Mouse (Mus musculus) kidney, adult 8-10 months (tissue): ENCODE data around the gene Cpt1c.

ENCODE experiments used
- DNase-seq, 2 experiments: peaks; one replicate each; pipeline ENCODE4 v3.0.0; 2022

Gene Cpt1c

DNA sequence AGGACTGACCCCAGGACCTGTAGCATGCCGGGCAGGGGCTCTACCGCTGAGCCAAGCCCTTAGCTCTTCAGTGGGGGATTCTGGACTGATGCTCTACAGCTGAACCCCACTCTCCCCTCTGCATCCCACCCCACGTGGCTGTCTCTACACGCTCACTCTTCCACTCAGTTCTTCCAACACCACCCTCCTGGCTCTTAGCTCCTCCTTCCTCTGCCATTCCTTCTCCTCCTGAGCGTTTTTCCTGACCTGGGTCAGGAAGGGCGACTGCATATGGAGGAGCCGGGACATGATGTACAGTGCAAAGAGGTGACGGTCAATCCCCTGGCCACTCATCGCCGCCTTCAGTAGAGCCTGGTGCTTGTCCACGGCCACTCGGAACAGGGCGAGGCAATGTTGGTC, 14.1 kb downstream of the Cpt1c start:
- DNase-seq: no peak

DNA sequence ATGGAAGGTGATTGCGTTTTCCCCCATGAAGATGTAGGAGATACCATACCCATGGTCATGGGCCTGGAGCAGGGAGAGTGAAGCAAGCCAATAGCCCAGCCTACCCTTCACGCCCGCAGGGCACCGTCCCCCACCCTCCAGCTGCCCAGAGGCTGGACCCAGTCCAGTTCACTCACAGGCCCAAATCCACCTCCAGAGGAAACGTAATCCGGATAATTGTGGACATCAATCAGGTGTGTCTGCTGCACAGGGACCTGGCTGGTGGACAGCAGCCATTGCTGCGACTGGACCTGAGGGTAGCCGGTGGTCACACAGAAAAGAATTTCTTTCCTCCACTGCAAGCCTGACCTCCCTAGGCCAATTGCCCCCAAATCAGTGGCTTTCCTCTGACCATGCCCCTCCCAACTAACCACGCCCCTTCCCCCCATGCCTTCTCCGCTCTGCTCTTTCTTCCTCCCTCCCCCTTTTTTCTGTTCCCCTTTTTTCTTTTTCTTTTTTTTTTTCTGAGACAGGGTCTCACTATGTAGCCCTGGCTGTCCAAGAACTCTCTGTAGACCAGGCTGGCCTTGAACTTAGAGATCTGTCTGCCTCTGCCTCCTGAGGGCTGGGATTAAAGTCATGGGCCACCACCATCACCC, 14.7 kb downstream of the Cpt1c start:
- no peak for DNase-seq

DNA sequence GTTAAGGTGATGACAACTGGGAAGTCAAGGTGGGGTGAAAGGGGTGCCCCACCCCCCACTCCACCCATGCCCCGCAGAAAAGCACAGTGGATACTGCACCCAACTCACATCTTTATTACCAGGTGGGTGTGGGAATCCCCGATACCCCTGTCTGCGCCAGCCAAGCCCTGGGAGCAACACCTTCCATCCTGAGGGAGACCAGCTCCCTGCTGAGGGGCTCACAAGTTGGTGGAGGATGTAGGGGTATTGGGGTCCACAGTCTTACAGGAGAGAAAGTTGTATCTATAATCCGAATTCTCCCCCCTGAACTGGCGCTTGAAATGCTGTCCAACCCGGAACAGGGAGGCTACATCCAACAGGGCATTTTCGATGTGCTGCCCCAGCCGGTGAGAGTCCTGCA, 15.4 kb downstream of the Cpt1c start:
- no peak for DNase-seq

DNA sequence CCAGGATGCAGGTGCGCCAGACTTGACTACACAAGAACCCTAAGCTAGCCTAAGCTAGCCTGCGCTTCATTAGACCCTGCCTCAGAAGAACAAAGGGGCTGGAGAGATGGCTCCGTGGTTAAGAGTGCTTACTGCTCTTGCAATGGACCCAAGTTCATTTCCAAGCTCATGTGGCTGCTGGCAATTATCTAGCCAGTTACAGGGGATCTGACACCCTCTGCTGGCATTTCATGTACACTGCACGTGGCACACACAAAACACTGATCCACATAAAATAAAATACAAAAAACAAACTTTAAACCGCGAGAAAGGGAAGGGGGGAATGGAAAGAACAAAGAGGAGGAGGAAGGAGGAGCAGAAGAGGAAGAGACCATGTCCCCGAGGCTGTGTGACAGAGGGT, 16.4 kb downstream of the Cpt1c start:
- DNase-seq: peak; percentile 48 to 64

DNA sequence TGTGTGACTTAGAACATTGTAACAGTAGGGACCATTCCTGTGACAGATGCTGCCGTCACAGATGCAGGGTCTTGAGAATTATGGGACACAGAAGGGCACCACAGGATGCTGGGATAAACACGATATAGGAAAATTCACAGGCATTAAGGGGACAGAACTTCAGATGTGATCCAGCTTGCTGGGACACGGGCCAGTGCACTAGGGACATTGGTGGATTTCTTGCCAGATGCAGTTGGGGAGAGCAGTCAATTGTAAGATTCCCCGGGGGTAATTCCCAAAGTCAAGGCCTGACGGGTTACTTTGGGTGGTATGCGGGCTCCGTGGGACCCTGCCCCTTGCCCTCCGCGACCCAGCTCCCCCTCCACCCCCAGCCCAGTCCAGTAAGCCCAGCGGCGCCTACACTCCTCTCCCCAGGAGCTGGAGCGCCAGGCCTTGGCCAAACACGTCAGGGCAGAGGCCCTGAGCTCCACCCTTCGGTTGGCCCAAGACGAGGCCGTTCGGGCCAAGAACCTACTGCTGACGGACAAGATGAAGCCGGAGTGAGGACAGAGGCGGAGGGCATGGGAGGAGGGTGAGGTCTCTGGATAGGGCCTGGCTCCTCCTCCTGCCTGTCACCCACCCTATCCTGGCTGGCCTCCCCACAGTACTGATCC, 17.3 kb downstream of the Cpt1c start:
- no peak for DNase-seq

DNA sequence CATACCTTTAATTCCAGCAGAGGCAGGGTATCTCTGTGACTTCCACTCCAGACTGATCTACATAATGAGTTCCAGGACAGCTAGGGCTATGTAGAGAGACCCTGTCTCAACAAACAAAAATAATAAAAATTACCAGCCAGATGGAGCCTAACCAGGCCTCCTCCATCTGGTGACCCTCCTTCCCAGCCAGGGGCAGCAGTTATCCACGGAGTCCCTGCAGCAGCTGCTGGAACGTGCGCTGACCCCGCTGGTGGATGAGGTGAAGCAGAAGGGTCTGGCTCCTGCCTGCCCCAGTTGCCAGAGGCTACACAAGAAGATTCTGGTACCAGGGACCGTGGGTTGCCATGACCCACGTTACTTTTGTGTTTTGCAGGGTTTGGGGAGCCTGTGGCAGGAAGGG, 18.4 kb downstream of the Cpt1c start:
- DNase-seq: no peak

DNA sequence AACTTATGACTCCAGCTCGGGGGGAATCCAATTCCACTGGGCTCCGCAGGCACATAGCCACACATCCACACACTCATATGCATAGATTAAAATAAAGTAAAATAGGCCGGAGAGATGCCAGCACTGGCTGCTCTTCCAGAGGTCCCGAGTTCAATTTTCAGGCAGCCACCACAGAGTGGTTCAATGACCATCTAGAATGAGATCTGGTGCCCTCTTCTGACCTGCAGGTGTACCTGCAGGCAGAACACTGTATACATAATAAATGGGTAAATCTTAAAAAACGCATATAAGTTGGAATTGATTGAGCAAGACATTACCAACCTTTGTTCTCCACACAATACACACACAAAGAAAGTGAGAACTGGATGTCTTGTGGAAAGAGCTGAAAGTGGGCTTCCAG, 19.0 kb downstream of the Cpt1c start:
- no peak for DNase-seq

DNA sequence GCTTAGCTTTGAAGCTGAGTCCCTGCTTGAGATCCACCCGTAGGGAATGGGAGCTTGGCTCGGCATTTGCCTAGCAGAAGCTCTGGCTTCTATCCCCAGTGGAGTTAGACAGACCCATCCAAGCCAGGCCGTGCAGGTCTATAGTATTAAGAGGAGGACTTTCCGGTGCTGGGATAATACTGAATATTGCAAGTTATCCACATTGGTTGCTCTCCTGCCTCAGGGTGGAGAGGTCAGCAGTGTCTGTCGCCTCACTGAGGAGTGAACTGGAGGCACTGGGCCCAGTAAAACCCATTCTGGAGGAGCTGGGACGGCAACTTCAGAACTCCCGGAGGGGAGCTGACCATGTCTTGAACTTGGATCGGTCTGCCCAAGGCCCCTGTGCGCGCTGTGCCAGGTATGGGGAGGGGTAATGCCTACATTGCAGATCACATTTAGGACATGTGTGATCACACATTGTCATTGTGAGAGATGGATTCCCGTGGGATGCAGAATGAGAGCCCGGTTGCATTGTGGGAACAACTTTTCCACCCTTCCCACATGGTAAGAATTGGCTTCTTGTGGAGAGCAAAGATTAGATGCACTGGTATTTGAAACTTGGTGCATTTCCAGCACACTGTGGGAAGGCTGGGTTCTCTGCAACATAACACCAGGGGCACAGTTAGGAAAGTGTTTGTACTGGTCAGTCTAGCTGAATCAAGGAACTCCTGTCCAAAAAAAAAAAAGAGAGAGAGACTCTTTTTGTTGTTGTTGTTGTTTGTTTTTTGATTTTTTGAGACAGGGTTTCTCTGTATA, 20.4 kb downstream of the Cpt1c start:
- DNase-seq: no peak

DNA sequence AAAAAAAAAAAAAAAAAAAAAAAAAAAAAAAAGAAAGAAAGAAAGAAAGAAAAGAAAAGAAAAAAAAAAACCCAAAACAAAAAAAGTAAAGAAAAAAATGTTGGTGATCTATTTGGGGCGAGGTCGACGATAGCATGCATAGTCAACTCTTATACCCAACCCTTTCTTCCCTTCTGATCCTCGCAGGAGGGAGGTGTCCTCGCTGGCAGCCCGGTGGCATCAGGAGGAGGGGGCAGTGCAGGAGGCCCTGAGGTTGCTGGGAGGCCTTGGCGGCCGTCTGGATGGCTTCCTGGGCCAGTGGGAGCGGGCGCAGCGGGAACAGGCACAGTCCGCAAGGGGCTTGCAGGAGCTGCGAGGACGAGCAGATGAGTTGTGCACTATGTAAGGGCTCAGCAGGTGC, 21.1 kb downstream of the Cpt1c start:
- no peak for DNase-seq

DNA sequence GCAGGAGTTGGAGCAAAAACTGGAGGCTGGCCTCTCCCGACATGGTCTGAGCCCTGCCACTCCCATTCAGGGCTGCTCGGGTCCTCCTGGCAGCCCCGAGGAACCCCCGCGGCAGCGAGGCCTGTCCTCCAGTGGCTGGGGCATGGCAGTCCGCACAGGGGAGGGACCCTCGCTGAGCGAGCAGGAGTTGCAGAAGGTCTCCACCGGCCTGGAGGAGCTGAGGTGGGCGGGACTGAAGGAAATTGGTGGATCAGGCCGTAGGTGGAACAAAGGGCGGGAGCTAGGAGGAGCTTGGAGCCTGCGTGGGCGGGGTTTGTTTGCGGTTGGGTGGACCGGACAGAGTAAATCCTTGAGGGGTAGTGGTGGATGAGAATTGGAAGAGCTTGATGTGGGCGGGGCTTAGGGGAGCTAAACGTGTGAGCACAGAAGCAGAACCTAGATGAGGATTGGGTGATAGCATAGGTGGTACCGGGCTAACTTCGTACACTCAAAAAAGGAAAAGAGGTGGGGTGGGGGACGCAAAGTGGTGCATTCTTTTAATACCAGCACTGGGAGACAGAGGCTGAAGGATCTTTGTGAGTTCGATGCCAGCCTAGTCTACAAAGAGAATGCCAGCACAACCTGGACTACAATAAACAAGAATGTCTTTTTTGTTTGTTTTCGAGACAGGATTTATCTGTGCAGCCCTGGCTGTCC, 21.9 kb downstream of the Cpt1c start:
- peak; percentile 96 for DNase-seq

DNA sequence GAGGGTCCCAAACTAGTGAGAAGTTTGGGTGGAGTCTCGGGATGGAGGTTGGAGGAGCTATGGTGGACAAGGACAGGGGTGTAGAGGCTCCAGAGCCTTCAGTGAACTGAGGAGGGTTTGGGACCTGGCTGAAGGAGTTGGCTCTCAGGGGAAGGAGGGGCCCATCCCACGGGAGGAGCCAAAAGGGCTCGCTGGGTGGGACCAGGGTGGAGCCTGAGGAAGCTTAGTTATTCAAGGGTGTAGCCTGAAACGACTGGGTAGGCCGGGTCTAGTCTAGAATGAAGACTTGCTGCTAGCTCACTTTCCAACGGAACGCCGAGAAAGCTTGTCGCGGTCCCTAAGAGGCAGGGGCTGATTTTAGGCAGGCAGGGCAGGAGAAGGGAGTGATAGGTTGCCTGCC, 22.7 kb downstream of the Cpt1c start:
- peak; percentile 82 to 86 for DNase-seq

DNA sequence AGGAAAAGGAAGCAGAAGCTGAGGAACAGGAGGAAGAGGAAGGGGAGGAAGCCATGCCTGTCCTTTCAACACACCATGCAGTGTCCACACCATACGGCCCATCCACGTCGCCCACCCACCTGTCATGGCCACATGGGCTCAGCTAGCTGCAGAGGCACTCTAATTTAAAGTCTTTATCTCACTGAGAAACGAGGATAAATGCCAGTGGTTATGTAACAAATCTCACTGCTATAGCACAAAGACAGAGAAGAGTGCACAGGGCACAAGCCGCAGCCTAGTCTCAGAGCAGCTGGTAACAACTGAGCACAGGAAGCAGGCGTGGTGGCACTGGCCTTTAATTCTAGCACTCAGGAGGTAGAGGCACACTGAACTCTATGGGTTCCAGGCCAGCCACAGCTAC, 24.7 kb downstream of the Cpt1c start:
- DNase-seq: no peak

DNA sequence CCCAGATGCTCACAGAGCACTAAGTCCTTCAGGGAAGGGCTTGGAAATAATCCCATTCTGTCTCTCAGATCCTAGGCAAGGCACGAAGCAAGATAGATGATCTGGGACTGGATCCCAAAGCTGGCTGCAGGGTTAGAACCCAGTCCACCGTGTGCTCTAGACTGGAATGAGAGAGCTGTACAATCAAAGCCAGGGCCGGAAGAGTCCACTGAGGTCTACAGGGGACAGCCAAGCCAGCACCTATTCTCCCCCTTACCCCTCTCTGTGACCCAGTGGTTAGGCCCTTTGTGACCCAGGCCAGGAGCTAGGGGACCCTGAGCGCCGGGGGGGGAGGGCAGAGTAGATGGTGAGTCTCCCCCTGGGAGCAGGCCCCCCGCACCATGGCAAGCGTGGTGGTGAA, 31.7 kb downstream of the Cpt1c start, which contains the start of gene Tsks:
Tsks (plus strand) TSS at position 301 of the 400 bp plus-strand sequence.
- no peak for DNase-seq

DNA sequence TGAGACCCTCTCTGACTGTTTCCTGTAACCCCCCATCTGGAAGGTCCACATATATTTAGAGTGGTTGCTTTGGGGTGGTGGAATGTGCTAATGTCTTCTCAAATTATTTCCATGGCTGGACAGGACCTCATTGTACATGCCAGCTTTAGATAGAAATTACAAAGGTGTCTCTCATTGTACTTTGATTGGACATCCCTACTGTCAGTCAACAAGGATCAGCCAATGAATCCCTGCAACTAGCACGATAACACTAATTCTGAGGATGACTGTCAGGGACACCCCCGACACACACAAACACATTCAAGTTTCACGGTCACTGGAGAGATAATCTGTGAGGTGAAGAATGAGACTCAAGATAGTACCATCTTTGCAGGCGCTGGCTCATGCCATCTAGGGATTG, 36.0 kb downstream of the Cpt1c start:
- DNase-seq: no peak

DNA sequence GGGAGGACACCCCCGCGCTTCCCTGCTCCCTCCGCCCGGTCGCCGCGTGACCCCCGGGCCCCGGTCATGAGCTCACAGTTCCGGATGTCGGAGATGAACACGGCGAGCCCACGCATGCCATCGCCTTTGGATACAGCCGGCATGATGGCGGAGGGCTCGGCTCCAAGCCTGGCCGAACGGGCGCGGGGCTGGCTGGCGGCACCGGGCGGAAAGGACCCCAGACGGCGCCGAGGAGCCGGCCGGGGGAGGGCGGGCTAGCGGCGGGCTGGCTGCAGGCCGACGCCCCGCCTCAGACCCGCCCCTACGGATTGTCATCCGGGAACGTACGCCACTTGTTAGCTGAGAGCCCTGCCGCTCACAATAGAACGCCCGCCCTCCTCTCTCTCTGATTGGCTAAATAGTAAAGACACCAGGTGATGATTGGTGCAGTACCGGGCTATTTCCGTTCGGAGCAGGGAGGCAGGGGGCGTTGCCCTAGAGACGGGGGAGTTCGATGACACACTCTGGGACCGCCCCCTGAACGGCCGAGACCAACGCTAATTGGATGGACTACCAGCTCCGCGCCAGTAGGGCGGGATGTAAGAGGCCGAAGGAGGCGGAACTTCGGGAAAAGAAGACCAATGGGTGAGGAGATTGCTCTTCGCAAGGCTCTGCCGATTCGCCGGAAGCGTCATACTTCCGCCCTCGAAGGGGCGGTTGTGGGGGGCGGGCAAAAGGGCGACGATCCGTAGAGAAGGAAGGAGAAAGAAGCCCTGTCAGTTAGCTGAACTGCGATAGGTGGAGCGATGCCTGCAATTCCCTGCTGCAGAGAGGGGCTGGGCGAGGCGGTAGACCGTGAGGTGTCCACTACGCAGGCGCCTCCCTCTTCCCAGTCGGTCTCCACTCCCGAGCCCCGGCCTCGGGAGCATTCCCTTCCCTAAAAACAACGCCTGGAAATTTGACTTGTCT, 45.2 kb downstream of the Cpt1c start, which contains the start of gene Ap2a1:
Ap2a1 (minus strand) TSS at position 293 of the 948 bp plus-strand sequence.
- peak; percentile 100 for DNase-seq

DNA sequence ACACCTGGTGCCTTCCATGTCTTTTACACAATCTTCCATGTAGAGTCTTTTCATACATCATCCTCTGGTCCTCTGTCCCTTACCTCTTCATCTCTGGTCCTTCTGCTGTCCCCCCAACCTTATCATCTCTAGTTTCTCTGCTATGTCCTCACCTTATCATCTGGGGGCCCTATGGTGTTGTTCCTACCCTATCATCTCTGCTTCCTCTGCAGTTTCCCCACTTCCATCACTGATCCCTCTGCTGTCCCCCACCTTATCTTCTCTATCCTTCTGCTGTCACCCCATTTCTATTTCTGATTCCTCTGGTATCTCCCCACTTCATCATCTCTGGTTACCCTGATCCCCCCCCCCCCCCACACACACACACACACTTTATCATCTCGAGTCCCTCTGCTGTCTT, 46.1 kb downstream of the Cpt1c start:
- no peak for DNase-seq

DNA sequence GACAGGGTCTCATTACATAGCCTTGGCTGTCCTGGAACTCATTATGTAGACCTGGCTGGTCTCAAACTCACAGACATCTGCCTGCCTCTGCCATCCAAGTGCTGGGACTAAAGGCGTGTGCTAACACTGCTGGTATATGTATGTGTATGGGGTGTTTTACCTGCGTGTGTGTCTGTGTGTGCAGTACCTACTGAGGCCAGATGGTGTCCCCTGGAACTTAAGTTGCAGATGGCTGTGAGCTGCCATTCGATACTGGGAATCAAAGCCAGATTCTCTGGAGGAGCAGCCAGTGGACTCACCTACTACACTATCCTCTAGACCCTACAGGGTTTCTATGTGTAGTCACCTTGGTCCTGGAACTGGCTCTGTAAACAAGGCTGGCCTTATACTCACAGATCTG, 49.2 kb downstream of the Cpt1c start:
- DNase-seq: peak; percentile 34 to 67

DNA sequence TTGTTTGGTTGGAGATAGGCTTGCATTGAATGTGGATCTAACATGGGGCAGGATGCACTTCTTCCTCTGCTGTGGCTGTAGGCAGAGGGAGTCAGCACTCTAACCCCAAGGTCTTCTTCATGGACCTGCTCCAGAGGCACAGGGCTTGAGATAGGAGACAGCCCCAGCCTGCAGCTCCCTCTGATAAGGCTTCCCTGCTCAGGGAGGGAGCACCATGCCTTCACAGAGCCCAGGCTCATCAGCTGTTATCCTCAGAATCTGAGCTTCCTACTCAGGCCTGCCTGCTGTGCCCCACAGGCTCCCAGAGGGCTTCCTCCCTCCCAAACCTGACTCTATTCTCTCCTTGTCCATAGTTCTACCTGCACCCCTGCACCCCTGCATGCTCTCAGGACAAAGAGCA, 52.1 kb downstream of the Cpt1c start:
- no peak for DNase-seq

DNA sequence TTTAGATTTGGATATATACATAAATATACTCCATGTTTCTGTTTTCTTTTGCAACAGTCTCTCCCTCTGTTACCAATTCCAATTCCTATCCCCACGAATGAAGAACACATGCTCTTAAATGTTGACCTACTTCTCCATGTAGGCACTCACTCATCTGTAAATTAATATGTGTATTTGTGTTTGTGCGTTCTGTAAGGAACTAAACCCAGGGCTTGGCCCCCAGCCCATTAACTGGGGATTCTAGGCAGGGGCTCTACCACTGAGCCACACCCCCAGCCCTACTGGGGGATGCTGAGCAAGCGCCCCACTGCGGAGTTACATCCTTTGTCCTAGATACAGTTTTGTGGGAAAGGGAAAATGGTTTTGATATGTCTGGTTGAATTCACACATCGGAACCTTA, 55.5 kb downstream of the Cpt1c start:
- DNase-seq: no peak

DNA sequence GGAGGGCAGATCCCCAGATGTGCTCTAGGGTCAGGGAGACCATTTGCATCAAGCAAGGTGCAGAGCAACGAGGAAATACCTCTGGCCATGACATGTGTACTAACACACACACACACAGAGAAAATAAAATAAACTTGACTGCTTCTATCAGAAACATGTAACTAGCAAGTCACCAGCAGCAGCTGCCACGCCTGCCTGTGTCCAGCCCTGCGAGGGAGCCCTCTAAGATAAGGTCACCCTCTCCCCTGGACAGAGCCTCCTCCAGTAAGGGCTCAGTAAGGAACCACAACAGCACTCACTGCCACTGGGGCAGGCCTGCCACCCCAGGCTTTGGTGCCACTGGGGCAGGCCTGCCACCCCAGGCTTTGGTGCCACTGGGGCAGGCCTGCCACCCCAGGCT, 56.4 kb downstream of the Cpt1c start:
- no peak for DNase-seq

DNA sequence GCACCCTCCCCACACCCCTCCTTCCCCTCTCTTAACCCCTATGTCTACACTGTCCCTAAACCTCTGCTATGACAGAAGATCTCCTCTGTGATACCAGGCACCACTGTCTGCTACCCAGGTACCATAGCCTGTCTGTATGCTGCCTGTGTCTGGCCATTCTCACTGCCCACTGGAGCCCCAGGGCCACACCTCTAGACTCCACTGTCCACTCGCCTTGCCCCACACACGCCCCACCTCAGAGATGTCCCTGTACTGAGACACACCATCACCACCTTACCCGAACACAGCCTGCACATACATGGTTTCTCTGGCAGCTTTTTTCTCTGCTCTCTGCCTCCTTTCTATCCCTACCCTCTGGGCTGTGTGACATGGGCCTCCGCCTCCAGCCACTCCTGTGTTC, 57.8 kb downstream of the Cpt1c start:
- DNase-seq: no peak

DNA sequence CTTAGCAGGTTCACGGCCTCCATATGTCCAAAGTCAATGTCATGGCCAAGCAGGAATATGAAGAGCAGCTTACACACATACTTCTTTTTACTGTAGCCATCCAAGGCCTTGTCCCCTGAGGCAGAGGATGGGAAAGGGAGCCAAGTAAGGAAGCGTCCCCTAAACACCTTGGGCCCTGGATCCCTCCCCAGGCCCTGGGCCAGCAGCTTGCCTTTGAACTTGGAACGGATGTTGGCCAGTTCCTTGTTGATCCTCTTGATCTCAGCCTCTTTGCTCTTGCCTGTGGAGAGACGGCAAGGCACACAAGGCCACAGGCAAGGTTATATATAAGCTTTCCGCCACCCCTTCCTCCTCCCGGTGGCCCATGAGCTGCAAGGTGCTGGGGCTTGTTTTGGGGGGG, 58.5 kb downstream of the Cpt1c start:
- no peak for DNase-seq
